Mouse (Mus musculus) bone marrow, adult 2 months (tissue): ENCODE measurements around the gene Psmc6. TPM values are rescaled to one million over a fixed set of nuclear protein-coding genes. Genes with fewer than 3 reads are reported as not detected.
A peak's percentile ranks its signal among the peaks of the same experiment; 100 is the strongest.

Source experiments
- H3K27ac ChIP-seq: fragments of 200-500 bp; 2 replicates; pipeline ENCODE4 v1.5.1; 2012; ENCODE audit warnings: low read depth, mild to moderate bottlenecking, control low read depth, inconsistent platforms, low read length; ENCODE audit not compliant: control insufficient read depth, poor library complexity, insufficient read depth
- H3K4me1 ChIP-seq: fragments of 200-500 bp; 2 replicates; pipeline ENCODE4 v1.6.1; 2011; ENCODE audit warnings: low read length; ENCODE audit not compliant: control insufficient read depth, insufficient read depth
- H3K4me3 ChIP-seq: fragments of 200-500 bp; replicated peaks from 2 replicates; pipeline ENCODE3; 2011; ENCODE audit warnings: mild to moderate bottlenecking, low read depth, low read length, control low read depth; ENCODE audit not compliant: control insufficient read depth
- CTCF ChIP-seq: fragments of 200-500 bp; IDR thresholded peaks from 2 replicates; pipeline ENCODE4 v1.5.1; 2011; ENCODE audit warnings: low read length, control low read depth; ENCODE audit not compliant: control insufficient read depth, insufficient read depth
- POLR2A ChIP-seq: fragments of 200-500 bp; IDR thresholded peaks from 2 replicates; pipeline ENCODE4 v1.6.1; 2011; ENCODE audit warnings: low read depth, mild to moderate bottlenecking, control low read depth, low read length, borderline replicate concordance; ENCODE audit not compliant: control insufficient read depth
- WGBS: fragments of 180-500 bp; shearing (Covaris S2); methylation state at CpG from one replicate; pipeline ENCODE4 v1.1.7; 2018; 5-methylcytosine and 5-hydroxymethylcytosine counted together
- polyA plus RNA-seq: library from polyadenylated mRNA; stranded (reverse); fragments of >200 nt; gene quantifications from 2 replicates; pipeline ENCODE4 v1.2.4, GENCODE M21; 2011; ENCODE audit warnings: low replicate concordance; ENCODE audit not compliant: missing spikeins, insufficient read depth, insufficient read length

Gene Psmc6
- polyA plus RNA-seq, 1 experiment: 171 TPM

- peaks cover 2% of the 10 kb centered on the region; the same call in 1 of the 2 replicates for H3K4me1 ChIP-seq
- WGBS: 92% methylated on average over 14 of the region's 14 CpGs
- H3K27ac ChIP-seq: no peak overlapping the region
- no peak for TF ChIP-seq POLR2A
- no peak for TF ChIP-seq CTCF
- H3K4me3 ChIP-seq: no peak overlapping the region
Measured at GRCm38 (mm10) chr14:45310101-45310500, 19.5 kb upstream of the Psmc6 start.

GRCm38 (mm10) chr14:45316927-45317326 is 12.7 kb upstream of the Psmc6 start:
- Histone ChIP-seq H3K27ac (no peak overlapping the region), H3K4me1 (peaks cover 9% of the 10 kb centered on the region), H3K4me3 (peak overlapping the region; percentile 60)
- 39% methylated on average over 5 of the region's 5 CpGs for WGBS
- no peak for TF ChIP-seq POLR2A
- TF ChIP-seq CTCF: no peak

GRCm38 (mm10) chr14:45317921-45318411 is 11.6 kb upstream of the Psmc6 start:
- under 1% methylated on average over 36 of the region's 38 CpGs for WGBS
- Histone ChIP-seq H3K27ac (peak overlapping the region; percentile 95), H3K4me1 (peaks cover 9% of the 10 kb centered on the region), H3K4me3 (peak overlapping the region; percentile 93)
- no peak for TF ChIP-seq POLR2A
- TF ChIP-seq CTCF: no peak

DNA sequence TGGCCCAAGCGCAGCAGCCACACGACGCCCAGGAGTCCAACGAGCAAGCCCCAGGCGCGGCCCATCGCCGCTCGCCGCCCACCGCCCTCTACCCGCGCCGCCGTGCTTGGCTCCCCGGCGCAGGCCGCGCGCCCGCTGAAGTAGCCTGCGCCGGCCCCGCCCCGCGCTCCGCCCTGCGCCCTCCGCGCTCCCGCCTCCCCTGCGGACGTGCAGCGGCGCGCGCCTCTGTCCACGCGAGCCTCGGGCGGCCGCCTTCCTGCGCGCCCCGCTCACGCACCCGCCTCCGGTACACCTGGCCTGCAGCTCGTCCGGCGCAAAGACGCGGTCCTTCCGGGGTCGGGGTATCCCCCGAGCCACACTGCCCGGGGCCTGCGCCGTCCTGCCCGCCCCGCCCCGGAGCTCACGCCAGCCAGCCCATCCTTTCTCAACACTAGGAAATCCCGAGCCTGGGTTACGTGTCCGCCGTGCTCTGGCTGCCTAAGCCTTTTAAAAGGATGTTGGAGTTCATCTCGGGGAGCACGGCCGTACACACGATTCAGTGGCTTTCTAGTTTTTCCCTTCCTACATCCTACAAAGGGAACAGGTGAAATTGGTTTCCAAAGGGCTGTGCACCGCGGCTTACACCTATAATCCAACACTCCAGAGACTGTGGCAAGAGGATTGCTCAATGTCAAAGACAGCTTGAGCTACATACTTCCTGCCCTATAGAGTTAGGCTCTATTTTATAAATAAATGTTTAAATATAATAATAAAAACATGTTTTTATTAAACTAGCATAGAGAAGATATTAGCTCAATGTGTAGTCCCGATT is 11.0 kb upstream of the Psmc6 start, which contains the start of gene Ero1l:
TSS of gene Ero1l (minus strand) at position 346 of the 811 bp plus-strand sequence.
- H3K27ac ChIP-seq: peak within 1 kb of the TSS; percentile 95
- peaks cover 9% of the 10 kb centered on the region for H3K4me1 ChIP-seq
- 1% methylated on average over 62 of the region's 74 CpGs for WGBS
- peak within 1 kb of the TSS; percentile 93 for H3K4me3 ChIP-seq
- TF ChIP-seq CTCF: peak; percentile 0; the same call in 1 of the 2 replicates
- TF ChIP-seq POLR2A: peak; percentile 84; the same call in 1 of the 2 replicates

GRCm38 (mm10) chr14:45319237-45319610 is 10.4 kb upstream of the Psmc6 start:
- Histone ChIP-seq H3K4me1 (peaks cover 9% of the 10 kb centered on the region), H3K4me3 (no peak overlapping the region), H3K27ac (no peak overlapping the region)
- 22% methylated on average over 3 of the region's 3 CpGs for WGBS
- TF ChIP-seq POLR2A (no peak), CTCF (no peak)

DNA sequence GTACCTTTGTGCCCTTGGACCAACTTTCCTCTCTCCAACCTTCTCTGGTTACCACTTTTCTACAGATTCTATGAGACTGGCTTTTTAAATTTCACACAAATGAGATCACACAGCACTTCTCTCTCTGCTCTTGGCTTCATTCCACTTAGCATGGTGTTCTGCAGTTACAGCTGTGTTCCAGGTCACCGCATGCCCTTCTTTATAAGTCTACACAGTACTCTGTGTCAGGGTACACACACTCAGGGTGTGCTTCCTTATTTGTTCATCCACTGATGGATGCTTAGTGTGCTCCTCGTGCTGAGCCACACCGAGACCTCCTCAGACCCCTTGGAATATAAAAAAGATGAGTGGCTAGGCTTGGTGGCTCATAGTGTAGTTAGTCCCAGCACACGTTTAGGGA is 9.5 kb upstream of the Psmc6 start:
- no peak for TF ChIP-seq POLR2A
- TF ChIP-seq CTCF: no peak
- Histone ChIP-seq H3K4me1 (peaks cover 9% of the 10 kb centered on the region), H3K4me3 (no peak overlapping the region), H3K27ac (no peak overlapping the region)
- WGBS: 69% methylated on average over 4 of the region's 4 CpGs

GRCm38 (mm10) chr14:45321067-45321466 is 8.5 kb upstream of the Psmc6 start:
- Histone ChIP-seq H3K4me3 (no peak overlapping the region), H3K27ac (no peak overlapping the region), H3K4me1 (peaks cover 12% of the 10 kb centered on the region)
- WGBS: 75% methylated on average over 3 of the region's 3 CpGs
- TF ChIP-seq CTCF (no peak), POLR2A (no peak)

DNA sequence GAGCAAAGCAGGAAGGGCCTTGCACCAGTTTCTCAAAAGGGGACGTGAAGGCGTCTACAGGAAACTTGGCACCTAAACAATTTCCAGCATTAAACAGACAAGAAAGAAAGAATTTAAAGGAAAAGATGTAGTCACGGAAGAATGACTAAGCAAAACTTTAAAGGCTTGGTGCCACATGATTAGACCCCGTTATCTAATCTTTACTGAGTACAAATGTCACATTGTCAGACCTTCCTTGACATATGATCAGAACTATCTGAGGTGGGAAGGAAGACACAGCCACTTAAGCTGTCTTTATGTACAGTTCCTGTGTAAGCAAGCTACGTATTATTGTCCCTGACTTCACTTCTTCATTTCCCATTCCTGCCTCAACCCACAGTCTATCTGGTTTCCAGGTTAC is 8.0 kb upstream of the Psmc6 start:
- Histone ChIP-seq H3K27ac (no peak overlapping the region), H3K4me1 (peaks cover 10% of the 10 kb centered on the region)

GRCm38 (mm10) chr14:45322450-45322849 is 7.1 kb upstream of the Psmc6 start:
- no peak overlapping the region for H3K27ac ChIP-seq
- no peak overlapping the region for H3K4me3 ChIP-seq
- 51% methylated on average over 2 of the region's 2 CpGs for WGBS
- H3K4me1 ChIP-seq: peaks cover 10% of the 10 kb centered on the region
- TF ChIP-seq CTCF: no peak
- TF ChIP-seq POLR2A: no peak

More for the DNA sequence above, 8.0 kb upstream of the Psmc6 start:
- TF ChIP-seq CTCF (no peak), POLR2A (no peak)
- H3K4me3 ChIP-seq: no peak overlapping the region
- 20% methylated on average over 5 of the region's 5 CpGs for WGBS
